Mouse (Mus musculus) retina, embryonic 14.5 days (tissue): ENCODE measurements around the gene Abcc2.

Experiments used
- DNase-seq: peaks from one replicate; pipeline ENCODE4 v3.0.0-alpha.2; 2015; ENCODE audit warnings: low spot score

Gene Abcc2

DNA sequence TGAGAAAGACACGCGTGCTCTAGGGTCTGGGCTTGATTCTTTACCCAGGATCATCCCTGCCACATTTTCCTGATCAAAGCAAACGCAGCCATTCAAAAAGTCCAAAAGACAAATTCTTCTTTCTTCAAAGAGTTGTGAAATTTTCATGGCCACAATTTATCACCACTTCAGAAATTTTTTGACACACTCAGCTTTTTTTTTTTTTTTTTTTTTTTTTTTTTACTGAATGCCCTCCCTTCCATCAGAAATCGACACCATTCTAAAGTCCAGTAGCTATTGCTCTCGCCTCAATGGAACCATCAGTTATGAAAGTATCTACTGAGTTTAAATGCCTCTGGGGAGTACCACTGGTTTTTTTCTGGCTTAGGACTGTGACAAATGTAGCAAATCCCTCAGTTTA lies 1.6 kb upstream of the Abcc2 start:
- no peak for DNase-seq

GRCm38 (mm10) chr19:43784761-43785160 lies 2.8 kb downstream of the Abcc2 start:
- DNase-seq: no peak

DNA sequence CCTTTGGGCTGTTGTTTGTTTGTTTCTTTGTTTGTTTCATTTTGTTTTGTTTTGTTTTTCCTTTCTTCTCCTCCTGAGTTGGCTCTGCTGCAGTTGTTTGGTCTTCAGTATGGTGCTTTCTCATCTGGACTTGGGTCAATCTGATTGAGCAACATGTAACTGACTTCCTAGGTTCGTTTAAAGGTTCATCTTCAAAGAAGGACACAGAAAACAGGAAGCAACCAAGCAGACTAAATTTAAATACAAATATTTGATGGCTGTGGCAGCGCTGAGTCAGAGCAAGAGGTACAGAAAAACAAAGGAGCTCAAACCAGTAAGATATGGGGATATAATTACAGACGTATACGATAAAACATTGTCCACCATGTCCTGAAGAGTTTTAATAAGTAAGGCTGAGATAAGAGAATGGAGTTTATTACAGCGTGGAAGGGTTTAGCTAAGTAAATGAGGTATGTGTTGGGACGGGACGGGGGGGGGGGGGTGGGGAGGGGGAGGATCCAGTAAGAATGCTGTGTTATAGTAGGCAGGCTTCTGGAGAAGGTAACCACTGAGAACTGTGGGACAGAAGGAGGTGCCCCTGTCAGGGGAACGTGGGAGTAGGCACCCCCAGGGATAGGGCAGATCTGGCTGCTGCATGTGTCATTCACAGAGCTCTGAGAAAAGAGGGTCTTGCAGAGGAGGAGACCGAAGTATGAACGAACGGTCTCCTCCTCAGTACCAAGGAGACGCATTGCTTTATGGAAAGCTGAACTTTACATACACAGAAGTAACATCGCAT lies 4.4 kb downstream of the Abcc2 start:
- no peak for DNase-seq

- no peak for DNase-seq
These were observed 7.8 kb downstream of the Abcc2 start for GRCm38 (mm10) chr19:43789817-43790216.

DNA sequence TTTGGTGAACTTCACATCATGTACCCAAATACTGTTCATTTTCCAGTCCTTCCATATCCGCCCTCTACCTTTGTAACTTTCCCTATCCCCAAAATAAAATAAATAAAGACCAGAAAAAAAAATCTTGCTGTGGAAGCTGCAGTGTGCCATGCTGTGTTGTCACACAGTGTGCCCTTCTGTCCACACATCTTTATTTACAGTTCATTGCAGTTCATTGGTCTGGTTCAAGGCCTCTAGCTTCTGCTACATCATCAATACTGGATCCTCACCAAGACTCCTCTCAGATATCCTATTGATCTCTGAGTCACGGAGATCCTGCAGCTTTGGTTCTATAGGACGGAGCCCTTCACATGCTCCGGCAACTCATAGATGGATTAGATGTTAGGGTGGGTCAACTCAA lies 10.5 kb downstream of the Abcc2 start:
- no peak for DNase-seq

DNA sequence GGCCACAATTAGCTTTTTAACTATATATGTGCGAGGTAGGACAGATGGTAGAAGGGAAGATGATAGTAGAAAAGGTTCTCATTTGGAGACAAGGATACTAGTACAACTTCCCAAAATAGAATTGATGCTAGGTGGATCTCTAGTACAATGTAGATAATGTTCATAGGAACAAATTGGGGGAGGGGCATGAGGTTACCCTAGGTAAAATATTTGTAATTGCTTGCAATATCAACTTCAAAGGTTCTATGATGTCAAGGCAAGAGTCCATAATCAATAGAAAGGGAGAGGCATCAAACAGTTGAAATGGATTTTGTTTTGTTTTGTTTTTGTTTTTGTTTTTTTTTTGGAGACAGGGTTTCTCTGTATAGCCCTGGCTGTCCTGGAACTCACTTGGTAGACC lies 12.0 kb downstream of the Abcc2 start:
- no peak for DNase-seq

GRCm38 (mm10) chr19:43795511-43795910 lies 13.5 kb downstream of the Abcc2 start:
- DNase-seq: no peak

GRCm38 (mm10) chr19:43797216-43797615 lies 15.2 kb downstream of the Abcc2 start:
- DNase-seq: no peak

- no peak for DNase-seq
These were observed 19.5 kb downstream of the Abcc2 start for GRCm38 (mm10) chr19:43801427-43802051.

DNA sequence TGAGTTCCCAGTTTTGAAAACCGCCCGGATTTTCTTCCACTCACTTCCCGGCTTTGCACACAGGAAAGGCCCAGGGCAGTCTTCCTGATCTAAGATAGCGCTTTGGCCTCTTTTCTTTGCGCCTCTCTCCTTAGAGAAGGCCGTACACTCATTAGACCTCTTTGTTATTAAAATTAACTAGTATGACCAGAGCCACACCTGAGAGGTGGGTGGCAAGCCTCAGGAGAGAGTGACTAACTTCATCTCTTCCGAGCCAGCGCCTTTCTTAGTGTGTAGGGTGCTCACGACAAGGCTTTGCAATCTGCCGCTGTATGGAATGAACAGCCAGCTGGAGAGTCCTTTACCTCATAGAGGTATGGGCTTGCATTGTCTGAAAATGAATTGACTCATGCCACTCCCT lies 21.9 kb downstream of the Abcc2 start:
- no peak for DNase-seq

DNA sequence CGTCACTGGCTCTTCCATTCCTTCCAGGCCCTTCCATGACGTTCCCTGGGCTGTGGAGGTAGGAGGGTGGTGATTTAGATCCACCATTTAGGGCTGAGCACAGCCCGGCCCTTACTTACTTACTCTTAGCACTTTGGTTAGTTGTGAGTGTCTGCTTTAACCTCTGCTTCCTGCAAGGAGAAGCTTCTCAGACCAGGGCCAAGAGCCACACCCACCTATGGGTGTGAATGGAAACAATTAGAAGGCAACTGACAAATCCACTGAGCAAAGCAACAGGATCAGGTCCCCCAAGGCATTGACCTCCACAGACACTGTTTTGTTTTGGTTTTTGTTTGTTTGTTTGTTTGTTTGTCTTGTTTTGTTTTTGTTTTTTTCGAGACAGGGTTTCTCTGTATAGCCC lies 27.3 kb downstream of the Abcc2 start:
- DNase-seq: no peak

DNA sequence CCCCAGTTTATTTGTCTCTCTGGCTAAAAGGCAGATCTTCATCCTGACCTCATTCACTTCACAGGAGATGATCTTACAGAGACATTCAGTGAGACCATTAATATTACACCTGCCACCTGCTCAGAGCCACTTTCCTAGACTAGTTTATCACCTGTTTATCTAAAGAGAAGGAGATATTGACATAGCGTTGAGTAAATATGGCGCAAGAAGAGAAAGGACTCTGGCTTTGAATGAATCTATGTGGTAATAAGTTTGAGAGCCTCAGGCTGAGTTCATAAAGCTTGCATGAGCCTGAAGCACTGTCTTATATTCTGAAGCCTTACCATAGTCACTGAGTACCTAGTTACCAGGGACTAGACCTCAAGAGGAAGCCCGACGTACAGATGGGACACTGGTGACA lies 29.4 kb downstream of the Abcc2 start:
- DNase-seq: no peak

- DNase-seq: no peak
These were observed 31.3 kb downstream of the Abcc2 start for GRCm38 (mm10) chr19:43813315-43813714.

- no peak for DNase-seq
These were observed 33.8 kb downstream of the Abcc2 start for GRCm38 (mm10) chr19:43815661-43816414.

DNA sequence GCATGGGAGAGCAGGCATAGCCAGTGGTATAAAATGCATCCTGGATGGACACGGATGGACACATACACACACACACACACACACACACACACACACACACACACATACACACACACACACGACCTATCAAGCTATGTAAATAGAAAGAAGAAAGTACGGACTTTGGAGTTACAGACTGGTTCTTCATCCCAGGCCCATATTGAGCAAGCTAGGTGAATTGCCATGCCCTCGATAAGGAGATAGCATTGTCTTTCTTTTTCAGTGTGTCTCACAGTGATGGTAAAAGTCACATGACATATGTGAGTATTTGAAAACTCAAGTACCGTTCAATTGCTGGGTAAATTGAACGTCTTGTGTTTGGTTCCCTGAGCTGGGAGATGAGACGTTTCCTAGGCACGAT lies 44.9 kb downstream of the Abcc2 start:
- DNase-seq: no peak

DNA sequence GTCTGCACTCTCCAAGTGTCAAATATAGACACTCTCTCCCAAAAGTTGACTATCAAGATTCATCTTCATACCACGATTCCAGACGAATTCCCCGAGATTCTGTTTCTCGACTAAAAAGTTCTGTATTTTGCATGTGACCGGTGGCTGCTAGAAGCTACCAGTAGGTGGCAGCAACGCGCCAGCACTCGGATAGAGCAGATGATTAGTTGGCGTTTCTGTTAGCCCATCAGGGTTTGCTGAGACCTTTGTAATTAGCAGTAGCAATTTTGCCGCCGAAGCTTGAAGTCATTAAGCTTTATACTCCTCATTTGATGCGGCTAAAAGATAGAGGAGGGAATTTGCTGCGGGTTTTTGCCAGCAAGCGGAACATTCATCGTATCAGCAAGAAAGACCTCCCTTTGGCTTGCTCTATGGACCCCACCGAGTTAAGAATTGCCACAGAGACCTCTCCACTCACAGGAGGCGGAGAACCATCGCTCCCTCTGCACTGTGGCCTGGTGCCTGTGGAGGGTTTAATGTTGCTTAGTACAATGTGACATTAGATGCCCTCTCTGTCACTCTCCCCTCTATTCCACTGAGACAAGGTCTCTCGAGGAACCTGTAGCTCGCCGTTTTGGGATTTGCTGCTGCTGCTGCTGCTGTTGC lies 50.6 kb downstream of the Abcc2 start:
- peak; percentile 93 for DNase-seq

DNA sequence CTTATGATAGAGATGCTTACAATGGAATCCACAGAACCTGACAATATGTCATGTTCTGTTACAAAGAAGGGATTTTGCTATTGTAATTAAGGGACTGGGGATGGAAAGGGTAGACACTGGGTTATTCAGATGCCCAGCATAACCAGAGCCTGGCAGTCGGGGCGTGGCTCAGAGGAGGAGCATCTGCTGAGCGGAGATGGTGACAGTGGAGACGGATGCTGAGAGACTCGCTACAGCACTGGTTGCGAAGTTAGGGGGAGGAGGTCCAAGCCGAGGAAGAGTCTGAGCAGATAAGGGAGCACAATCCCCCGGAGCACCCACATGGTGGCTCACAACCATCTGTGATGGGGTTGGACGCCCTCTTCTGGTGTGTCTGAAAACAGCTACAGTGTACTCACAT lies 61.2 kb downstream of the Abcc2 start:
- no peak for DNase-seq

GRCm38 (mm10) chr19:43845331-43845908 lies 63.4 kb downstream of the Abcc2 start:
- no peak for DNase-seq

GRCm38 (mm10) chr19:43847056-43847455 lies 65.1 kb downstream of the Abcc2 start:
- DNase-seq: no peak

DNA sequence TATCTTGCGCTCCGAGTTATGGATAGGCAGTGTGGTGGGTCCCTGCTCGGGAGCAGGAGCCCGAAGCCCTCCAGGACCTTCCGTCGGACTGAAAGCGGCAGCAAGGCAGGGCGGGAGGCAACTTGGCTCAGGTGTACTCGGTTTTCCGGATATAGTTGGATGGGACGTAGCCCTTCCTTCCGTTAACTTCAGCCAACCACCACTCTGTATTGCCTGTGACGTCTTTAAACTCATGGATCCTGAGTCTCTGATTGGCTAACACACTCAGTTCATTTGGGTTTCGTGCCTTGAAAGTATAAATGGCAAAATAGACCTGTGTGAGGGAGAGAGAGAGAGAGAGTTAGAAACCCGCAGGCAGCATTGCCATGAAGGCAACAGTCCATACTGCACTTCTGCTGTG lies 66.0 kb downstream of the Abcc2 start:
- no peak for DNase-seq

GRCm38 (mm10) chr19:43850026-43850425 lies 68.0 kb downstream of the Abcc2 start:
- DNase-seq: no peak

DNA sequence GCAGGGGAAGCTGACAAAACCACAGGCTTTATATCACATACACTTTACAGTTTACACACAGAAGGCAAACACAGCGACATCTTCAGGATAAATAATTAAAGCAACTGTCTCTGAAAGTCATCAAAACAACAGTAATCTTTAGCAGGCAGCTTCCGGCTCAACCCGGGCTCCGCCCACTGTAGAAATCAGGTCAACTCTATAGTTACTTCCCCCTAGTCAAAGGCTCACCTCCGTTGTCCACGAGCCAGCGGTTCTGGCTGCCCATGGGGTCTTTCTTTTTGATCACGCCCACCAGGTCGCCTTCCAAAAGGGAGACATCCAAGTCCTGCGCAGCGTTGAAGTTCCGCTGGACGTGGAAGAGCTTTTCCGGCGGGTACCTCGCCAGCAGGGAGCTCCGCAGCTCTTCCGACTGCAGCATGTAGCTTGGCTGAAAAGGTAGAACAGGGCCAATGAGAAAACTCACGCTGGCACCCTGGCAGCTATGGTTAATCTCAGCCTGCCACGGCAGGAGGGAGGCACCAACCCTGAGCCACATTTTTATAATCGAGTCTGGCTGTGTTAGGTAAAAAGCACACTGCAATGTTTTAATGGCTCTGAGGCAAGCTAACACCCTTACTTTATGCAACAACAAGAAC lies 70.1 kb downstream of the Abcc2 start:
- DNase-seq: no peak
